Mouse (Mus musculus): ENCODE measurements at regions not wholly inside any gene's neighbourhood (a gene's known extent, or its start where the extent isn't known, plus 50 kb on each side); places are given as distances from the start of the nearest gene placed in this dataset.

GRCm38 (mm10) chr13:47872645-47873044, 388.4 kb upstream of the Id4 start:
- DNase-seq = no peak

DNA sequence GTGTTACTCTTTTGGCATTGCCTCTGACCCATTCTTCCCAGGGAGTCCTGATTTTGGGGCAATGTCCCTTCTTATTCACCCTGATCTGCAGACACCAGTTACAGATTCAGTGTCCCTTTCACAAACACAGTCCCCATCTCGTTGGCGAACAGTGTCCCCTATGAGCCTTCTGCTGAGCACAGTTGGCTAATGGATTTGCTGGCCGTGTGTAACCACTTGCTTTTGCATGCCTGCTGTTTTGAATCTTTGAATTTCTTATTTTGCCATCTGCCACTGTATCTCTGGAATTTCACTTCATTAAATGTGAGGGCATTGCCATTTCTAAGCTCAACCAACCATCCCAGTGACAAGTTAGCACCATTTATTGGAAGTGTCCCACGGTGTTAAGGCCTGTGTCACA, 368.5 kb upstream of the Id4 start:
- DNase-seq = no peak

DNA sequence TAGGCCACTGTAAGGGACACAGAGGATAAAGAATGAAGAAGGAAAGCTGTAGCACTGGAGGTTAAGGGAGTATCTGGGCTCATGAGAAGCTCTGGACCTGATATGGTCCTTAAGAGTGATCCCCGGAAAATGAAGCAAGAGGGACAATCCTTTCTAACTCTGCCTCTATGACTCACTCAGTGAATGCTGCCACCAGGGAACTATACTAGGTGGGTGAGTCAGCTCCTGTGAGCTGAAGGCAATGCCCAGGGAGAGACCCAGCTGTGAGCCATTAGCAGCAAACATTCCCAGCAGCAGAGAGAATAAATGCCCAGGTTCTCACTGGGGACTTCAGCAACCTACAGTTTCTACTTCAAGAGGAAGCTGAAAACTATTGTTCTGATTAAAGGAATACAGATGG, 366.7 kb upstream of the Id4 start:
- no peak for DNase-seq

DNA sequence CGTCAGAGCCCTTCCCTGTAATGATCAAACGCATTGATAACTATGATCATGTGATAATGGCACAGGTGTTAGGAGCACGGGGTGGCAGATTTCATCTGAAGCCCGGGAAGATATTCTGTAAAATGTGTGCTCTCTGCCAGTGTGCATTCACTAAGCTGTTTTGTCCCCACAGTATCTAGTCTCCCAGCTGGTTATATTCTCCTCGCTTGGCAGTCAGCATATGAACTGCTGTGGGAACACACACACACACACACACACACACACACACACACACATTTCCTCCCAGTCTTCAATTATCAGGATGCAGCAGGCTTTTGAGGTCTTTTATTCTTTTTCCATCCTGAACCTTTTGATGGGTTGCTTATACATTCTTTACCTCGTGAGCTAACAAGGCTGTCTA, 365.8 kb upstream of the Id4 start:
- no peak for DNase-seq

DNA sequence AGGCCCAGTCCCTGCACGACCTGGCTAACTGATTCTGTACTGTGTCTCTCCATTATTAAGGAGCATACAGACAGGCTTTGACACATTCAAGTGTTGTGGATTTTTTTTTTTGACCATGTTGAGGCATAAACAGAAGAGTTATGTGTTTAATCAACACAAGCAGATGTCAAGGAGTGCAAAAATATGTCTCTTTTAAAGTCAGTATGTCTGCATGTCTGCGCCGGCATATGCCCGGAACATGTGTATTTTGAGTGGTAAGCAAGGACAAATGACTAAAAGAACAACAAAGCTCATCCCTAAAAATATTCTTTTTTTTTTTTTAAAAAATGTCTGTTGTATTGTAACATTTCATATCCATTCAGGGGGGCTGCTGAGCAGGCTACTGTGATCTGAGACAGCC, 364.4 kb upstream of the Id4 start:
- DNase-seq = no peak

- no peak for DNase-seq
Observed at GRCm38 (mm10) chr13:47909851-47910530, 351.0 kb upstream of the Id4 start.

DNA sequence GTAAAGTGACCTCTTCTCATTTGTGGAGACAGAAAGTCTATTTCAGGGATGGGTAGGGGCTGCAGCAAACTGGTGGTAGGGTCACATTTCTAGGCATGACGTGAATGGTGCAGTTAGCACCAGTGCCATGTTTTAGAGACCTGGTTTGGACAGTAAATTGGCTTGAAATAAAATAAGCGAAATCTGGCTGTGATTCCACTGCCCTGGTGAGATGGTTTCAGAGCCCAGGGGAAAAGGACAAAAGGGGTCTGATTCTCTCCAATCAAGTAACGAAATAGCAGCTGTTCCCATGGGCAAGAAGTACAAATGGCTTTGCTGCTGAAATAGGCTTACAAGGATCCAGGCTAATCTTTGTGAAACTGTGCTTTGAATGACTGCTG, 350.5 kb upstream of the Id4 start:
- DNase-seq = no peak

GRCm38 (mm10) chr13:47916456-47916855, 344.6 kb upstream of the Id4 start:
- DNase-seq = peak; percentile 51 to 59

DNA sequence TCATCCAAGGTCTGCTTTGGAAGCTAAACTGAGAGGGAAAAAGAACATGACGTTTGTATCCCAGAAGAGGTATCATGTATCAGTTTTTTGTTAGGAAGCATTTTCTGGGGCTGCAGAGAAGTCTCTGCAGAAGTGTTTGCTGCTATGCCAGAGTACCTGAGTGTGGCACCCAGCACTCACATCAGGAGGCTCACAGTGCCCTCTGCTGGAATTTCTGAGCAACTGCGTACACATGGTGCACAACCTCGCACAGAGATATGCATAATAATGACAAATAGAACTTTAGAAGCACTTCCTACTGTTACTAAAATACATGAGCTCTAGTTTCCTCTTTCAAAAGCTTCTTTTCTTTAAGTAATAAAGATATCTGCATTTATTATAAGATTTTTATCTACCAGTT, 343.7 kb upstream of the Id4 start:
- no peak for DNase-seq

DNA sequence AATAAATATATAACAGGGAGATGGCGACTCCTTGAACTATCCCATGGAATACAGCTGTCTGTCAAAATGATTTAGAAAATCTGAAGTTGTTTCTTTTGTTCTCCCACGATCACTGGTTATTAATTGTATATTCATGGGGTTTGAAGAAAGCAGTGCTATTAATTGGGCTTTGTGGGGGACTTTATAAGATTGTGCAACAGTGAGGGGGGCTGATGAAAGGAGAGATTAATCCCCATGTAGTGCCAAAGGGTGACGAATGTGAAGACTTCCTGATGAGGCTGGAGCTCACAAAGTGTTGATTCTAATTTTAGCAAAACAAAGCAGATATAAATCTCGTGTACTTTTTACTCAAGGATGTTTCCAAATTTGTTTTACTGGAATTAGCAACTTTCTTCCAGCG, 340.0 kb upstream of the Id4 start:
- no peak for DNase-seq

DNA sequence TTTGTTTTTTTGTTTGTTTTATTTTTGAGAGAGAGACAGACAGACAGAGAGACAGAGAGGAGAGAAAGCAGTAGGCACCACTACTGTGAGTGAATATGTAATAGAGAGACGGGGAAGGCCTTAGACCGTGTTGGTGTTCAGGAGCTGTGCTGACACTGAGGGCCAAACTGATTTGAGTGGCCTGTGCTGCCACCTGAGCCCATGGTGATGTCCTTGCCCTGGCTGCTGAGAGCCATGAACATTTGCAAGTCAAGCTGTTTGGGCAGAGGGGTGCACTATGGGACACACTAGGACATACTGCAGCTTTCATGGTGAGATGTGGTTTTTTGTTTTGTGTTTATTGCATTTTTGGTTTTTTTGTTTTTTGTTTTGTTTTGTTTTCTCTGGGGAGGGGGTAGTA, 320.3 kb upstream of the Id4 start:
- no peak for DNase-seq

DNA sequence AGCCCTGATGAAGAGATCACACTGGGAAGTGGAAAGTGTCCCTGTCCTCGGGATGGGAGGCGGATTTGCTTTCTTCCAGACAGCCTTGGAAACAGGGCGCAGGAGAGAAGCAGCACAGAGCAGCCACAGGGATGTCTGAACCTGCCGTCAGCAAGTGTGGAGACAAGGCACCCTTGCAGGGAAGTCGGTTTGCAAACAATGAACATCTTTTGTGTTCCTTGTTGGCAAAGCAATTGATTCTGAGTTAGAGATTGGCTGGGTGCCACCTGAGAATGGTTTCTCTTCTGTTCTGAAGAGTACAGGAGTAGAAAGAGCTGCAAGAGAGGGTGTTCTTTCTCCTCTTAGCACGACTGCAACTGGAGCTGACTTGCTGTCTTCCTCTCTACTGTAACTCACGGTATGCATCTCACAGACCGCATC, 318.6 kb upstream of the Id4 start:
- peak in 1 of 2 experiments; percentile 5 for DNase-seq

DNA sequence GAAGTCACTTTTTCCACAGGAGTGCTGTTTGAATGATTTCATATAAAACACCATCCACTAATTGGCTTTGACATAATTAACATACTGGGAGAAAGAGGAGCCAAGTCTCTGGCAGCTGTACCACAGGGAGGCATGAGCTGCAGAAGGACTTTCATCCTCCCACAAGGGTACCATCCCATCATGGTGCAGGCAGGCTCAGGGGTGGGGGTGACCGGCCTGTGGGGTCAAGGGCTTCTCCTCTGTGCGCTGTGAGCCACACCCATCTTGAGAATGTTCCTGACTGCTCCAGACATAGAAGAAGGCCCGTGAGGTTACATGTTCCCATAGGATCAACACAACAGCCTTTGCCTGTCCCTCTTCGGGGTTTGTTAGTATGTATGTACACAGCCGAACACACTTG, 317.4 kb upstream of the Id4 start:
- DNase-seq = no peak

GRCm38 (mm10) chr13:47948098-47948865, 312.7 kb upstream of the Id4 start:
- DNase-seq = peak; percentile 13 to 39

DNA sequence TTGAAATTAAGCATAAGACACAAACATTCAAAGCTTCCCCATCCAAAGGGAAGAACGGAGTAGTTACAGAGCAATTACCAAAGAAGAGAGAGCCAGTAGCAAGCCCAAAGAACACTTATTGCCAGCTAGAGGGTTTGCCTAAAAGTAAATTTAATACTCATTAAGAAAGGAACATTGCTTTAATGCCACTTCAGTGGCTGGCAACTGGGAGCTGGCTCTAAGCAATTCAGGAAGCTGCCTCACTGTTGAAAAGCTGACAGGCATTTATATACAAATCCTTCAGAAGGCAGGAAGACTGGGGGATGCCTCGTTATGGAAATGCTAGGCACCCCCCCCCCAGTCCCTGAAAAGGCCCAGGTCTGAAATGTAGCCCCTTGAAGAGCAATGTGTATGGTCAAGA, 310.6 kb upstream of the Id4 start:
- no peak for DNase-seq

DNA sequence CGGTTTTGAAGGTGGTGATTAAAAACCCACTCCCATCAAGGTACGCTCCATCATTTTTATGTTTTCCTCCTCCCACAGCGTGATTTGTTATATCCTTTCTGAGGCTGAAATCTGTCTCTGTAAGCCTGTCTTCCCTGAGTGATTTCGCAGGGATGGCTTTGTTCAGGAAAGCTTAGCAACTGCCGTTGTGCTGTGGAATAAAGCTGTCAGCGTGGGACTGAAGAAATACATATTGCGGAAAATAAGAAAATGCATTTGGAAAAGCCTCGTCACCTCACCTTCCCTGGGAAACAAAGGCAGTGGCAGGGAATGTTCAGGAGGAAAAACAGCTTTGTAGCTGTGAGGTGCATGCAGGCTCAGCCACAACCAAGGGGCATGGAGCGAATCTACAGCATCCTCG, 310.0 kb upstream of the Id4 start:
- no peak for DNase-seq

DNA sequence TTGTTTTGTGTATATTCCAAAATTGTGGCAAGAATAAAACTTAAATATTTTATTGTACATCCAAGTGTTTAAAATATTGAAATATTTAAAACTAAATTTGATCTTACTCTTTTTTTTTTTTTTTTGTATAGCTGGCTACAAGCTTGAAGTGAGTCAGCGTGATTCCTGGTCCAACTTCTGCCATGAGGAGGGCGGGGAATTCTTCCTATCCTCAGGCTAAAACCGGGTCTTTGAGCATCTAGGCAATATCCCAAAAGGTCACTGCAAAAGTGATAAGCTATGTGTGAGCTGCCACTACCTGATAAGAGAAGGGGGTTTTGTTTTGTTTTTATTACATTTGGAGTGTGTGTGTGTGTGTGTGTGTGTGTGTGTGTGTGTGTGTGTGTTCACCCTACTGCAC, 308.1 kb upstream of the Id4 start:
- no peak for DNase-seq

DNA sequence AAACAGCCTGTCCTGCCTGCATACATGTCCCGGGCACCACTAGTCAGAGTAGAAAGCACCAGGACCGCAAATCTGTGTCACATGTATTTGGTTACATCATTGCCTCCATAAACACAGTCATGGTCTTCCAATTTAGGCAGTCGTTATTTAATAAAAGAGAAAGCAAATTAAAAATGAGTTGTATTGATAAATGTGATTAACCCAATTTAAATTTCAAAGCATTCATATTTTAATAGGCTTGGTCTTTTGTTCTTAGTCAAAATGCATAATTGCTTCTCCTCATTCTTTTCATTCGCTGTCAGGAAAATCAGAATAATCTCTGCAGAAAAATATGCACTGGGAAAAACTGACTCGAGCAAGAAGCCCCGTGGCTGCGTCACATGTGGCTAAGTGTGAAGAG, 307.3 kb upstream of the Id4 start:
- no peak for DNase-seq

DNA sequence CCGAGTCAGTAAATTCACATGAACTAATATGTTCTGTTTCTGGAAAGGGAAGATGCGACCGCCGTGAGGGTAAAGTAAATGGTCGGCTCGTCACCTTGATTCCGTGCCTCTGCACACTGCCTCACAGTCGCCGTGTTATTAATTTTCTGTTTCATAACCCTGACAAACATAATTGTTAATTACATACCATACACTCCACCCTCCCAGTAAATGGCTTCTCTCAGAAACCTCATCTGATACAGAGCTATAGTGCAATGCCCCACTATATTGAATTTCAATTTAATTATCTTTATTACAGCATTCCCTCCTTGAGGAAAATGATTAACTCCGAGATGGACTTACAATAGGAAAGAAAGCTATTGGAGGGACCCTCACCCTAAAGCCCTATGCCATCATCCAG, 305.5 kb upstream of the Id4 start:
- no peak for DNase-seq

DNA sequence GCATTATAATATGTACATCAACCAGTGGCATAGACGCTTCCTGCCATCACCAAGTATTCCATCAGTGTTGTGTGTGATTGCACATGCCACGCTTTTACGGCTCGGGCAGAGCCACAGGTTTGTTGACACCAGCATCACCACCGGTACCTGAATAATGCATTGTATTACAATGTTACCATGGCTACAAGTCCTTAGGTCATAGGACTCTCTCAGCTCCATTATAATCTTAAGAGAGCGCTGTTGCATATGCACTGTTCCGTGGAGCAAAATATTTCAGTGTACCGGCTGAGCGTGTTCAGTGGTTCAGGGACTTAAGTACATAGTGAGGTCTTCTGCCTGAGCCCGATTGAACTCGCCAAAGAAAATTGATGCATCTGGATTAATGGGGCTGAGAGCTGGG, 303.4 kb upstream of the Id4 start:
- no peak for DNase-seq

DNA sequence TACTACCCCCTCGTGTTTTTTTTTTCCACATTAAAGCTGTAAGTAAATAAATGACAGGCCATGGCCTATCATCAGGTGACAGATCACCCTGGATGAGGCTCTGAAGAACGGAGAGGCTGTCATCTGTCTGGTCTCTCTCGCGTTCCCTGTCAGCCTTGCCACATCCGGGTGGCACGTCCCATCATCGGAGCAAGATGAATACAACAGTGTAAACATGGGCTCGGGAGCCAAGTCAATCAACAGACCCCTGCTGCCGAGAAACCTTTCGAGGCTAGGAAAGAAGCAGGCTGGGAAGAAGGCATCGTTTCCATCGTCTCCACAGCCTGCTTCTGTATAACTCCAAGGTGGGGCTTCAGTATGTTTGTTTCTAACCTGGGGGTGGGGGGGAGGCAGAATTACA, 286.8 kb upstream of the Id4 start:
- no peak for DNase-seq

- DNase-seq = no peak
Observed at GRCm38 (mm10) chr13:47974756-47975515, 286.1 kb upstream of the Id4 start.

DNA sequence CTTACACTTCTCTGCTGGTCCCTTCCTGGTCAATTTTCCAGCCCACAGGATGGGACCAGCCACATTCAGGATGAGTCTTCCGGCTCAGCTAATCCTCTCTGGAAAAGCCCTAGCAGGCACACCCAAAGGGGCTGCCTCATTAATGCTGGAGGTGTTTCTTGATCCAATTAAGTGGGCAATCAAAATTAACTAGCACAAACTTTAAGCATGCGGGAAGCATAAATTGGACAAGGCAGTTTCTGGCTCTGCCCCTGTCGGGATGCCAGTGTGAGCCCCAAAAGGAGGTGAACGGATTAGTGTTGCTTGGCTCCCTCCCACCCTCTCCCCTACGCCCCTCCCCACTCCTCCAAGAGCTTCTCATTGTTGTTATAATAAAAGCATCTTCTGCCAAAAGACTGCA, 262.5 kb upstream of the Id4 start:
- no peak for DNase-seq

DNA sequence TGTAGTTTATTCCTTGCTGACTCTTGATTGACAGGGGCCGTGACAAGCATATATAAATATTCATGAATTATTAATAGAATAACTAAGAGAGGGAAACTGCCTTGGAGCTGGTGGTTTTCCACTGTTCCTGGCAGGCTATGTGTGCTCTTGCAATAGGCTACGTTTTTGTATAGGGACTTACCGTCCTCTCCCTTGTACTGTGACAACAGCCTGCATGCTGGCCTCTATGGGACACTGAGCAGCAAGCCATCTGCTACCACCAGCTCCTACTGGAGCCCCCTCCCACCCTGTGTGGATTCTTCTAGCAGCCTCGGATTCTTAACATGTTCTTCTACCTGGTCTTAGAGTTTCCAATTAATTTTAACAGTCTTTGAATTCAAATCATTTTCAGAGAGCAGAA, 261.6 kb upstream of the Id4 start:
- DNase-seq = no peak
